Mouse (Mus musculus) neural tube, embryonic 12.5 days (tissue): ENCODE measurements around the gene Cdc42se1. TPM values are rescaled to one million over a fixed set of nuclear protein-coding genes. Genes with fewer than 3 reads are reported as not detected.
A peak's percentile ranks its signal among the peaks of the same experiment; 100 is the strongest.
"Not testable (repeated sequence)": the region's sequence is repeated elsewhere in the genome, so short reads cannot be mapped to it uniquely, and the experiment has no call there.

ENCODE experiments used
- ATAC-seq: fragments of 200-750 bp; cut with Nextera tagmentation; 2 replicates; pipeline ENCODE4 v1.8.0; 2017; ENCODE audit warnings: low read depth, mild to moderate bottlenecking, moderate TSS enrichment, moderate library complexity; ENCODE audit not compliant: low FRiP score
- H3K27ac ChIP-seq: fragments of 300-500 bp; sonication (generic); 2 replicates; pipeline ENCODE4 v1.5.1; 2016
- H3K27me3 ChIP-seq: fragments of 300-500 bp; sonication (generic); replicated peaks from 2 replicates; pipeline ENCODE4 v1.6.1; 2016; ENCODE audit warnings: mild to moderate bottlenecking
- H3K36me3 ChIP-seq: fragments of 300-500 bp; sonication (generic); 2 replicates; pipeline ENCODE4 v1.6.1; 2016; ENCODE audit warnings: mild to moderate bottlenecking
- H3K4me1 ChIP-seq: fragments of 300-500 bp; sonication (generic); 2 replicates; pipeline ENCODE4 v1.6.1; 2016
- H3K4me2 ChIP-seq: fragments of 300-500 bp; sonication (generic); replicated peaks from 2 replicates; pipeline ENCODE4 v1.6.1; 2016; ENCODE audit warnings: mild to moderate bottlenecking
- H3K4me3 ChIP-seq: fragments of 300-500 bp; sonication (generic); 2 replicates; pipeline ENCODE4 v1.5.1; 2016
- H3K9ac ChIP-seq: fragments of 300-500 bp; sonication (generic); 2 replicates; pipeline ENCODE4 v1.6.1; 2016; ENCODE audit warnings: mild to moderate bottlenecking
- H3K9me3 ChIP-seq: fragments of 300-500 bp; sonication (generic); 2 replicates; pipeline ENCODE4 v1.6.1; 2016; ENCODE audit warnings: mild to moderate bottlenecking
- WGBS: fragments of 180-500 bp; shearing (Covaris S2); methylation state at CpG from one replicate; pipeline ENCODE4 v1.1.7; 2016; 5-methylcytosine and 5-hydroxymethylcytosine counted together
- polyA plus RNA-seq: library from polyadenylated mRNA; unstranded; fragments of >200 nt; fragmentation: Nextera tagmentation; extraction: Ambion mirVana; gene quantifications from 2 replicates; pipeline ENCODE4 v1.2.1, GENCODE M21; 2016

Gene Cdc42se1
- polyA plus RNA-seq, 1 experiment from 2014 or later = 85.9 TPM

DNA sequence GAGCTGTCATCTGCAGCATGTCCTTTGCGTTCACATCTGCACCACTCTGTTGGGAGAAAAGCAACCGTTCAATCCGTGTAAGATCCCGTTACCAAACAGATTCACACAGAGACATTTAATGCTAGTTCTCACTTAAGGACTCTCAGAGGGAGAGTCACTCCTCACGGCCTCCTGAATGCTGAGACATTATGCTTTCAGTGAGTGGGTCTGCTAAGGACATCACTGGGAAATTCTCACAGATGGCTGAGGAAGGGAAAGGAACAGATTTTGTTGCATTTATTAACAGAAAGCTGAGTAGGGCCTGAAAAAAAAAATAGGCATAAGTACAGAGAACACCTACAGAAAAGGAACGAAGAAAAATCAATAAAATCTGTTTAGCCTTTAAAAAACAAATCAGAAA lies 24.7 kb upstream of the Cdc42se1 start:
- Histone ChIP-seq H3K4me1 (no peaks in the 10 kb centered on the region), H3K4me3 (no peak overlapping the region), H3K27me3 (no peaks in the 10 kb centered on the region), H3K9ac (no peak overlapping the region), H3K36me3 (peaks cover 69% of the 10 kb centered on the region), H3K4me2 (no peak overlapping the region), H3K27ac (no peak overlapping the region), H3K9me3 (no peaks in the 10 kb centered on the region)
- no peak for ATAC-seq
- WGBS = 94% methylated on average over 6 of the region's 6 CpGs

DNA sequence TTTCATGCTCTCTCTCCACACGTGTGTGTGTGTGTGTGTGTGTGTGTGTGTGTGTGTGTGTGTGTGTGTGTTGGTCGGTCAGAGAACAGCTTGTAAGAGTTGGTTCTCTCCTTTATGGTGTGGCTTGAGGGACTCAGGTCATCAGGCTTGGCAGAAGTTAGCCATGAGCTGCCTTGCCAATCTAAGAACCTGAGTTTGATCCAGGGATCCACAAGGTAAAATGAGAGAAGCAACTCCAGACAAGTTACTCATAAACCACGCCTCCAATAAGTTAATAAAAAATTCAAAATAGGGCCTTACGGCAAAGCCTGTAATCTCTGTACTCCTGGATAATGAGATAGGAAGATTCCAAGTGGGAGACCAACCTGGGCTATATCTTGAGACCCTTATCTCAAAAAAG lies 20.2 kb upstream of the Cdc42se1 start:
- Histone ChIP-seq H3K9me3 (no peaks in the 10 kb centered on the region), H3K4me2 (no peak overlapping the region), H3K36me3 (peaks cover 41% of the 10 kb centered on the region), H3K4me3 (no peak overlapping the region), H3K4me1 (no peaks in the 10 kb centered on the region), H3K27me3 (no peaks in the 10 kb centered on the region), H3K27ac (no peak overlapping the region), H3K9ac (no peak overlapping the region)
- no peak for ATAC-seq
- WGBS = 87% methylated on average over 4 of the region's 4 CpGs

DNA sequence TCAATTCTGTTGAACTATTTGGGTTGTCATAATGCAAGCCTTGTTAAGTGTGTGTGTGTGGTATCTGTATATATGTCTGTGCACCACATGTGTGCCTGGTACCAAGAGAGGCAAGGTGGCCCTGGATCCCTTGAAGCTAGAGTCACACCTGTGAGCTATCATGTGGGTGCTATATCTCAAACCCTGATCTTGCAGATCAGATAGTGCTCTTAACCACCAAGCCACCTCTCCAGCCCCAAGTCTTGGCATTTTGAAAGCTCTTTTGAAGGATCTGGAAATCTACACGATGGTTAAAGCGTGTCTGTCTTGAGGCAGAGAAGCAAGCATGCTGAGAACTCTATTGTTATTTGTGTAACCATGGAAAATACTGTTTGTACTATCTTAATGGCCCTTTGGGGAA lies 17.9 kb upstream of the Cdc42se1 start:
- no peak for ATAC-seq
- no peak overlapping the region for H3K27ac ChIP-seq
- H3K9ac ChIP-seq = no peak overlapping the region
- H3K9me3 ChIP-seq = no peaks in the 10 kb centered on the region
- peaks cover 31% of the 10 kb centered on the region for H3K36me3 ChIP-seq
- no peak overlapping the region for H3K4me2 ChIP-seq
- H3K27me3 ChIP-seq = no peaks in the 10 kb centered on the region
- H3K4me3 ChIP-seq = no peak overlapping the region
- H3K4me1 ChIP-seq = no peaks in the 10 kb centered on the region
- WGBS = 68% methylated on average over 2 of the region's 2 CpGs

DNA sequence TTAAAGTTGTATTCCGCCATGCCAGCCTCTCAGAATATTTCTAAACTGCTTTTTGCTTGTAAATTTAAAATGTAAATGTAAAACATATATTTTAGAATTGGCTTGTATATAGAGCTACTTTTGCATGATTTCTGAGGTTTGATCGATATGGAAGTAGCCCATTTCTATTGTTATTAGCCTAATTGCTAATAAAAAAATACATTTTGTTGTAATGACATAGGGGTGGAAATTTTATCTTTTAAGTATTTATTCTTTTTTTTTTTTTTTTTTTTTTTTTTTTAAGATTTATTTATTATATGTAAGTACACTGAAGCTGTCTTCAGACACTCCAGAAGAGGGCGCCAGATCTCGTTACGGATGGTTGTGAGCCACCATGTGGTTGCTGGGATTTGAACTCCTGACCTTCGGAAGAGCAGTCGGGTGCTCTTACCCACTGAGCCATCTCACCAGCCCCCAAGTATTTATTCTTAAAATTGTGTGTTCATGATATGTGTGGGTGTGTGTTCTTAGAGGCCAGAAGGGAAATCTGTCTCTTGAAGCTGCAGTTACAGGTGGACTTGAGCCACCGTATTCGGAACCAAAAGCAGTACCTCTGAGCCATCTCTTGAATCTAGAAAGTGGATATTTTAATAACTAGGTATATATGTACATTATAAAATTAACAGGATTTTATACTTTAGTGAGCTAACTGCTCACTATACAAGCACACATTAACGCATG lies 15.5 kb upstream of the Cdc42se1 start:
- H3K27me3 ChIP-seq, H3K4me1 ChIP-seq, H3K4me3 ChIP-seq, H3K9ac ChIP-seq, H3K27ac ChIP-seq, ATAC-seq, H3K9me3 ChIP-seq, H3K4me2 ChIP-seq: not testable (repeated sequence)
- WGBS = 95% methylated on average over 8 of the region's 10 CpGs
- H3K36me3 ChIP-seq = peaks cover 19% of the 10 kb centered on the region

DNA sequence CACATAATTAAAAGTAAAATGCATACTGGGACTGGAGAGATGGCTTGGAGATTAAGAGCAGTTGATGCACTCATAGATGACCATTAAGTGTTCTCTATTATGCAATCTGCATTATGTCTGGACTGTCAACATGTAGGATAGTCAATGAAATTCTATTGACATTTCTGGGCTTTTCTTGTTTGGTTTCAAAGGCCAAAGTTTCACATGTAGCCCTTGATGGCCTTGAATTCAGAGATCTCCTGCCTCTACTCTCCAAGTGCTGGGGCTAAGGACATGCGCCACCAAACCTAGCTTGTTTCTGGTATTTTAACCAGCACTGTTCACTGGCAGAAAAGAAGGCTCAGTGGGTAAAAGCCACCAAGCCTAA lies 14.9 kb upstream of the Cdc42se1 start:
- Histone ChIP-seq H3K36me3 (peaks cover 20% of the 10 kb centered on the region), H3K9ac (no peak overlapping the region), H3K9me3 (no peaks in the 10 kb centered on the region), H3K4me3 (no peak overlapping the region), H3K4me2 (no peak overlapping the region), H3K27ac (no peak overlapping the region), H3K4me1 (peaks cover 10% of the 10 kb centered on the region; the same call in 1 of the 2 replicates), H3K27me3 (no peaks in the 10 kb centered on the region)
- 100% methylated on average over 1 of the region's 1 CpGs for WGBS
- ATAC-seq = no peak

GRCm38 (mm10) chr3:95216655-95217254 lies 11.8 kb upstream of the Cdc42se1 start:
- H3K4me1 ChIP-seq = peaks cover 11% of the 10 kb centered on the region; the same call in 1 of the 2 replicates
- WGBS = 24% methylated on average over 4 of the region's 4 CpGs
- no peak for ATAC-seq
- H3K36me3 ChIP-seq = peaks cover 44% of the 10 kb centered on the region
- peak overlapping the region; percentile 66 for H3K4me2 ChIP-seq
- peak overlapping the region; percentile 86 for H3K9ac ChIP-seq
- peak overlapping the region; percentile 81 for H3K27ac ChIP-seq
- peak overlapping the region; percentile 69 for H3K4me3 ChIP-seq
- no peaks in the 10 kb centered on the region for H3K9me3 ChIP-seq
- H3K27me3 ChIP-seq = no peaks in the 10 kb centered on the region

- Histone ChIP-seq H3K4me3 (peak within 1 kb of the TSS; percentile 69), H3K36me3 (peaks cover 49% of the 10 kb centered on the region), H3K4me1 (peaks cover 11% of the 10 kb centered on the region; the same call in 1 of the 2 replicates), H3K27ac (peak within 1 kb of the TSS; percentile 81), H3K9ac (peak within 1 kb of the TSS; percentile 86), H3K27me3 (no peaks in the 10 kb centered on the region), H3K4me2 (peak within 1 kb of the TSS; percentile 66), H3K9me3 (no peaks in the 10 kb centered on the region)
- 1% methylated on average over 56 of the region's 56 CpGs for whole genome bisulfite sequencing
- ATAC-seq = peak; percentile 92
These were observed 11.0 kb upstream of the Cdc42se1 start, which contains the start of gene Gabpb2 for GRCm38 (mm10) chr3:95217255-95218134. Gene Gabpb2, minus strand, starts transcription at chr3:95217916.

DNA sequence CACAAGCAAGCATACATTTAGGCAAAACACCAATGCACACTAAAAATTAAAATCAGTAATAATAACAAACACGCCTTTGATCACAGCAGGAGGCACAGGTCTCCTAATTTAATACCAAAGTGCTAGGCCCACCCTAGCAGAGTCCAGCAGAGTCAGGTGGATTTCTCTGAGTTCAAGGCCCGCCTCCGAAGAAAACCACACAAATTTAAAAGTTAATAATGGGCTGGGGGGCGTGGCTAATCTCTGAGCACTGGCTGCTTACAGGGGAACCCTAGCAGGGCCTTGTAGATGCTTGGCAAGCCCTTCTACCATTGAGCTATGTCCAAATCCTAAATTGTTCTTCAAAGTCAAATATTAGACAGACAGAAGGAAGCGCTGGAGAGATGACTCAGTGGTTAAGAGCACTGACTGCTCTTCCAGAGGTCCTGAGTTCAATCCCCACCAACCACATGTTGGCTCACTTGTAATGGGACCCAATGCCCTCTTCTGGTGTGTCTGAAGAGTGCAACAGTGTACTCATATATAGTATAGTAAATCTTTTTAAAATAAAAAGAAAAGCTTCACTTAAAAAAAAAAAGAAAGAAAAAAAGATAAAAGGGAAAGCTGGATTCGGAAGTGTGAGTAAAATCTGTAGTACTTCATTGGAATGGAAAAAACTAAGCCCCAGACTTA lies 9.9 kb upstream of the Cdc42se1 start:
- H3K27ac ChIP-seq = peak overlapping the region; percentile 81; the same call in 1 of the 2 replicates
- no peaks in the 10 kb centered on the region for H3K27me3 ChIP-seq
- peaks cover 60% of the 10 kb centered on the region for H3K36me3 ChIP-seq
- 76% methylated on average over 6 of the region's 6 CpGs for whole genome bisulfite sequencing
- peak overlapping the region; percentile 69; the same call in 1 of the 2 replicates for H3K4me3 ChIP-seq
- no peak for ATAC-seq
- peak overlapping the region; percentile 66 for H3K4me2 ChIP-seq
- H3K9me3 ChIP-seq = no peaks in the 10 kb centered on the region
- H3K9ac ChIP-seq = 0 out of 2 replicates have a peak overlapping the region, but pooled peaks have one; percentile 86
- peaks cover 11% of the 10 kb centered on the region; the same call in 1 of the 2 replicates for H3K4me1 ChIP-seq

DNA sequence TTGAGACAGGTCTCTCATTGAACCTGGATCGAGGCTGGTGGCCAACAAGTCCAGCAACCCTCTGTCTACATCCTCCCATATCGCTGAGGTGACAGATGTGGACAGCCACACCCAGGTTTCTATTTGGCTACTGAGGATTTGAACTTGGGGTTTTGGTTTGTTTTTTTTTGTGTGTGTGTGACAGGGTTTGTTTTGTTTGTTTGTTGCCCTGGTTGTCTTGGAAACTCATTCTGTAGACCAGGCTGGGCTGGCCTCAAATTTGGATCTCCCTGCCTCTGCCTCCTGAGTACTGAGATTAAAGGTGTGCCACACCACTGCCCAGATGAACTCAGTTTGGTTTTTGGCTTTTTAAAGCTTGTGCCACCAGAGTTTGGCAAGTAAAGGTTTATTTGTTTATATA lies 5.5 kb upstream of the Cdc42se1 start:
- H3K4me1 ChIP-seq = peaks cover 29% of the 10 kb centered on the region
- no peak overlapping the region for H3K4me3 ChIP-seq
- H3K9ac ChIP-seq = no peak overlapping the region

GRCm38 (mm10) chr3:95224295-95224694 lies 4.2 kb upstream of the Cdc42se1 start:
- no peak for ATAC-seq
- H3K4me2 ChIP-seq = peak overlapping the region; percentile 39; the same call in 1 of the 2 replicates
- H3K27me3 ChIP-seq = no peaks in the 10 kb centered on the region
- no peaks in the 10 kb centered on the region for H3K9me3 ChIP-seq
- no peak overlapping the region for H3K27ac ChIP-seq
- H3K4me3 ChIP-seq = no peak overlapping the region
- no peak overlapping the region for H3K9ac ChIP-seq
- H3K36me3 ChIP-seq = peaks cover 57% of the 10 kb centered on the region
- 38% methylated on average over 6 of the region's 6 CpGs for WGBS
- H3K4me1 ChIP-seq = peaks cover 24% of the 10 kb centered on the region

More for the DNA sequence above, 5.5 kb upstream of the Cdc42se1 start:
- ATAC-seq = no peak
- Histone ChIP-seq H3K36me3 (peaks cover 66% of the 10 kb centered on the region), H3K9me3 (no peaks in the 10 kb centered on the region), H3K4me2 (no peak overlapping the region), H3K27ac (no peak overlapping the region), H3K27me3 (no peaks in the 10 kb centered on the region)
- 97% methylated on average over 2 of the region's 2 CpGs for WGBS

DNA sequence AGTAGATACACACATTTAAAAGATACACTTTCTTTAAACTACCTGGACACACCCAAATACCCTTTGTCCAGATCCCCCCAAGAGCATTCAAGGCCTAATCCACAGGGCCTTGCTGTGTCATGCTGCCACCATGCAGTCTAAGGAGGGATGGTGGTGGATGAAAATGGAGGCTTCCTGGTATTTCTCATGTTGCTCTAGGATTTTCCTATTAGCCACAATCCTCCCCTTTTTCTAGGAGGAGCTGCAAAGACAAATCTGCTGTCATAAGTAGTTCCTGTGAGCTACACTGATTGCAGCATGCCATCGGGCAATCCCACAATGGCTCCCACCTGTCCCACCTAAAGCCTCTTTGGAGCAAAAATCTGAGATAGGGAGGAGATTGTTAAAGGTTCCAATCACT lies 1.3 kb upstream of the Cdc42se1 start:
- Histone ChIP-seq H3K9ac (peak overlapping the region; percentile 98), H3K36me3 (peaks cover 40% of the 10 kb centered on the region), H3K27ac (peak overlapping the region; percentile 95; the same call in 1 of the 2 replicates), H3K4me1 (peaks cover 52% of the 10 kb centered on the region), H3K4me2 (peak overlapping the region; percentile 87), H3K4me3 (peak overlapping the region; percentile 99), H3K27me3 (no peaks in the 10 kb centered on the region), H3K9me3 (no peaks in the 10 kb centered on the region)
- ATAC-seq = no peak
- WGBS = 26% methylated on average over 1 of the region's 1 CpGs
